Mouse (Mus musculus): ENCODE data around the gene Col4a3. TPM values are rescaled to one million over a fixed set of nuclear protein-coding genes. Genes with fewer than 3 reads are reported as not detected.

Gene Col4a3
- total and polyA plus RNA-seq, 2 experiments, result 0.28 to 1.2 TPM

DNA sequence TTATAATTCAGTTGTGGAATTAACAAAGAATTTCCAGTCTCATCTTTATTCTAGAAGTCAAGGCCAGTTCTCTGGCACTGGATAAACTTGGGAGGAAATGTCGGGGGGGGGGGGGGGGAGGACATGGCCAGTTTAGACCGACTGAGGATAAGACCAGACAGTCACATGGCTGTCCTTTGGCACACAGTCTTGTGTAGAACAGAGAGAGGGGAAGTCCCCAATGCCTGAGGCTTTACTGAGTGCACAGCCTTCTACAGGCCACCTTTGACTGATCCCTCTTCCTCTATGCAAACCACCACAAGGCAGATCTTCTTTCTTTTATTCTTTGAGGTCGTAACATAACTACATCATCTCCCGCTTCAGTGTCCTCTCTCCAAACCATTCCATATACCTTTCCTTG is 49.6 kb downstream of the Col4a3 start:
- TF ChIP-seq POLR2A (IDR thresholded peaks at IDR 0.05; ENCODE audit: extremely low read depth, insufficient read depth, low read length) (no peak), CTCF (IDR thresholded peaks at IDR 0.05; ENCODE audit: low read depth, low read length) (no peak)
- no peaks in the 10 kb centered on the region for H3K36me3 ChIP-seq (ENCODE audit: control insufficient read depth, insufficient read depth, low read length)
- no peak overlapping the region for H3K9ac ChIP-seq (ENCODE audit: low read depth, low read length)
- H3K27me3 ChIP-seq (ENCODE audit: control insufficient read depth, insufficient read depth, low read length), result no peaks in the 10 kb centered on the region
- peak; percentile 16 for DNase-seq (ENCODE audit: extremely low read depth, low read depth, low spot score)
- H3K79me2 ChIP-seq (ENCODE audit: control insufficient read depth, insufficient read depth, low read length), result no peaks in the 10 kb centered on the region
- H3K27ac ChIP-seq (replicated peaks; ENCODE audit: insufficient read depth, low read depth, low read length), result no peak overlapping the region
- WGBS, result 66% methylated on average over 4 of the region's 4 CpGs
- peaks cover 2% of the 10 kb centered on the region; the same call in 1 of the 2 replicates for H3K4me1 ChIP-seq (ENCODE audit: control insufficient read depth, insufficient read depth, low read length)
- H3K4me3 ChIP-seq (ENCODE audit: insufficient read depth, low read depth, low read length), result no peak overlapping the region

- Histone ChIP-seq H3K4me3 (ENCODE audit: insufficient read depth, low read depth, low read length) (no peak overlapping the region), H3K36me3 (ENCODE audit: control insufficient read depth, insufficient read depth, low read length) (no peaks in the 10 kb centered on the region), H3K27me3 (ENCODE audit: control insufficient read depth, insufficient read depth, low read length) (no peaks in the 10 kb centered on the region), H3K79me2 (ENCODE audit: control insufficient read depth, insufficient read depth, low read length) (no peaks in the 10 kb centered on the region), H3K4me1 (ENCODE audit: control insufficient read depth, insufficient read depth, low read length) (peaks cover 3% of the 10 kb centered on the region; the same call in 1 of the 2 replicates), H3K27ac (replicated peaks; ENCODE audit: insufficient read depth, low read depth, low read length) (no peak overlapping the region), H3K9ac (ENCODE audit: low read depth, low read length) (no peak overlapping the region)
- DNase-seq (ENCODE audit: extremely low read depth, low read depth, low spot score), result no peak
- WGBS, result 95% methylated on average over 7 of the region's 7 CpGs
- TF ChIP-seq CTCF (IDR thresholded peaks at IDR 0.05; ENCODE audit: low read depth, low read length), result no peak
- TF ChIP-seq POLR2A (IDR thresholded peaks at IDR 0.05; ENCODE audit: extremely low read depth, insufficient read depth, low read length), result no peak
Measured at GRCm38 (mm10) chr1:82637414-82637813, 50.7 kb downstream of the Col4a3 start.

DNA sequence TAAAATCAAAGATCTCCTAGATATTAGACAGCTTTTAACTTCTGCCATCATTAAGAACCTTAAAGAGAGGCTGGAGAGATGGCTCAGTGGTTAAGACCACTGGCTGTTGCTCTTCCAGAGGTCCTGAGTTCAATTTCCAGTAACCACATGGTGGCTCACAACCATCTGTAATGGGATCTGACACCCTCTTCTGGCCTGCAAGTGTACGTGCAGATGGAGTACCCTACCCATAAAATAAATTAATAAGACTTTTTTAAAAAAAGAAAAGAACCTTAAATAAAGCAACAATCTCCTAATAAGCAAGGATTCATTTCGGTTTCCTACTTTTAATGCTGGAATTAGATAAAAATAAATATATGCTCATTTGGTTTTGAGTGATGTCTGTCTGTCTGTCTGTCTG is 51.7 kb downstream of the Col4a3 start:
- Histone ChIP-seq H3K4me3 (ENCODE audit: insufficient read depth, low read depth, low read length) (no peak overlapping the region), H3K27me3 (ENCODE audit: control insufficient read depth, insufficient read depth, low read length) (no peaks in the 10 kb centered on the region), H3K36me3 (ENCODE audit: control insufficient read depth, insufficient read depth, low read length) (no peaks in the 10 kb centered on the region), H3K4me1 (ENCODE audit: control insufficient read depth, insufficient read depth, low read length) (peaks cover 3% of the 10 kb centered on the region; the same call in 1 of the 2 replicates), H3K9ac (ENCODE audit: low read depth, low read length) (no peak overlapping the region), H3K27ac (replicated peaks; ENCODE audit: insufficient read depth, low read depth, low read length) (no peak overlapping the region), H3K79me2 (ENCODE audit: control insufficient read depth, insufficient read depth, low read length) (no peaks in the 10 kb centered on the region)
- DNase-seq (ENCODE audit: extremely low read depth, low read depth, low spot score), result no peak
- WGBS, result 78% methylated on average over 2 of the region's 2 CpGs
- TF ChIP-seq CTCF (IDR thresholded peaks at IDR 0.05; ENCODE audit: low read depth, low read length) (no peak), POLR2A (IDR thresholded peaks at IDR 0.05; ENCODE audit: extremely low read depth, insufficient read depth, low read length) (no peak)

DNA sequence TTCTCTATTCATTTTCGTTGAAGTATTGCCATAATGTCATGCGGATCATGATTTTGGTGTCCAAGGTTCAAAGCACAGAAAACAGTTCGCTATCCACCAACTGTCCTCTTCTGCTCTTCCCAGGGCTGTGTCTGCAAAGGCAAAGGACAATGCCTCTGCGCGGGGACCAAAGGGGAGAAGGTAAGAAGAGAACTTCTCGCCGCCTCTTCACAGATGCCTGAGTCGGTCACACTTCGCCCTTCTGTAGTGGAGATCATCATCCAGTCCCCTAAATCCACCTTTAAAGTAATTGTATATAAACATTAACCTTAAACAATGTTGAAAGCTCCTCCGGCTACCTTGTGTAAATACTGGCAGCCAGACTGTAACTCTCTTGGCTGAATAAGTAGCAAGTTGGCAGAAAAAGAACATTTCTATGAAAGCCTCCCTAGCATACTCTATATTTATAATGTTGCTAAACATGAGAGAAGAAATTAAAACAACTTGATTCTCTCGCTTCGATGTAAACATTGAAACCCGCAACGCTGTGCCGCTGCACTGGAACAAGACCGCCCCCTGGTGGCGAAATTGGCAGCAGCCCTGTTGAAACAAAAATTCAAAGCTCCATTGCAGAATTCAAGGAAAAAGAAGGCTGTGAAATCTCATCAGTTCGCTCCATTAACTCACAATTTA is 54.7 kb downstream of the Col4a3 start:
- WGBS, result 20% methylated on average over 18 of the region's 18 CpGs
- no peak for TF ChIP-seq POLR2A (IDR thresholded peaks at IDR 0.05; ENCODE audit: extremely low read depth, insufficient read depth, low read length)
- peak; percentile 92 for TF ChIP-seq CTCF (IDR thresholded peaks at IDR 0.05; ENCODE audit: low read depth, low read length)
- Histone ChIP-seq H3K27ac (replicated peaks; ENCODE audit: insufficient read depth, low read depth, low read length) (no peak overlapping the region), H3K79me2 (ENCODE audit: control insufficient read depth, insufficient read depth, low read length) (no peaks in the 10 kb centered on the region), H3K27me3 (ENCODE audit: control insufficient read depth, insufficient read depth, low read length) (no peaks in the 10 kb centered on the region), H3K4me1 (ENCODE audit: control insufficient read depth, insufficient read depth, low read length) (peaks cover 3% of the 10 kb centered on the region; the same call in 1 of the 2 replicates), H3K9ac (ENCODE audit: low read depth, low read length) (no peak overlapping the region), H3K36me3 (ENCODE audit: control insufficient read depth, insufficient read depth, low read length) (no peaks in the 10 kb centered on the region), H3K4me3 (ENCODE audit: insufficient read depth, low read depth, low read length) (peak overlapping the region; percentile 26)
- peak; percentile 24 for DNase-seq (ENCODE audit: extremely low read depth, low read depth, low spot score)

- no peak for TF ChIP-seq CTCF (IDR thresholded peaks at IDR 0.05; ENCODE audit: low read depth, low read length)
- no peak for TF ChIP-seq POLR2A (IDR thresholded peaks at IDR 0.05; ENCODE audit: extremely low read depth, insufficient read depth, low read length)
- Histone ChIP-seq H3K27me3 (ENCODE audit: control insufficient read depth, insufficient read depth, low read length) (no peaks in the 10 kb centered on the region), H3K36me3 (ENCODE audit: control insufficient read depth, insufficient read depth, low read length) (no peaks in the 10 kb centered on the region), H3K4me1 (ENCODE audit: control insufficient read depth, insufficient read depth, low read length) (no peaks in the 10 kb centered on the region), H3K27ac (replicated peaks; ENCODE audit: insufficient read depth, low read depth, low read length) (no peak overlapping the region), H3K9ac (ENCODE audit: low read depth, low read length) (no peak overlapping the region), H3K79me2 (ENCODE audit: control insufficient read depth, insufficient read depth, low read length) (no peaks in the 10 kb centered on the region), H3K4me3 (ENCODE audit: insufficient read depth, low read depth, low read length) (no peak overlapping the region)
- no peak for DNase-seq (ENCODE audit: extremely low read depth, low read depth, low spot score)
- 42% methylated on average over 10 of the region's 10 CpGs for WGBS
Measured at GRCm38 (mm10) chr1:82647989-82648388, 61.3 kb downstream of the Col4a3 start.

DNA sequence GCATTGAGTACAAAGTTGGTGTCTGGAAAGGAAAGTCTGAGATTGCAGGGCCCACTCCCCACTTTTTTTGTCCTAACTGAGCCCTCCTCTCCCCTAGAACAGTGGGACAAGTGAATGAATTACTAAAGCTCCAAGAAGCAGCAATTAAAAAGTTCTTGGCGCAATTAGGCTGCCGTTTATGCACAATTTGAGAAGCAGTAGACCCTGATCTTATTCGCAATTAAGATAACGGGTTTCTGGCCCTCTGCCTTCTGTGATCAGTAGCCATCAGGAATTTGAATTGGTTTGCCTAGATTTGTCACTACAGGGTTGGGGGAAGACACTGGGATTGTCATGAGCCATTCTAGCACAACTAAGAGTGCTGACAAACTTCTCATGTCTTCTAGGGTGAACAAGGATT is 64.1 kb downstream of the Col4a3 start:
- Histone ChIP-seq H3K9ac (ENCODE audit: low read depth, low read length) (no peak overlapping the region), H3K36me3 (ENCODE audit: control insufficient read depth, insufficient read depth, low read length) (no peaks in the 10 kb centered on the region), H3K4me3 (ENCODE audit: insufficient read depth, low read depth, low read length) (no peak overlapping the region), H3K4me1 (ENCODE audit: control insufficient read depth, insufficient read depth, low read length) (no peaks in the 10 kb centered on the region), H3K79me2 (ENCODE audit: control insufficient read depth, insufficient read depth, low read length) (no peaks in the 10 kb centered on the region), H3K27me3 (ENCODE audit: control insufficient read depth, insufficient read depth, low read length) (no peaks in the 10 kb centered on the region), H3K27ac (replicated peaks; ENCODE audit: insufficient read depth, low read depth, low read length) (no peak overlapping the region)
- no peak for DNase-seq (ENCODE audit: extremely low read depth, low read depth, low spot score)
- TF ChIP-seq CTCF (IDR thresholded peaks at IDR 0.05; ENCODE audit: low read depth, low read length) (no peak), POLR2A (IDR thresholded peaks at IDR 0.05; ENCODE audit: extremely low read depth, insufficient read depth, low read length) (no peak)
- 89% methylated on average over 4 of the region's 4 CpGs for WGBS
